Mouse (Mus musculus) small intestine, adult 2 months (tissue): ENCODE data around the gene Zfp326. TPM values are rescaled to one million over a fixed set of nuclear protein-coding genes. Genes with fewer than 3 reads are reported as not detected.

Source experiments
- H3K27ac ChIP-seq: fragments of 200-500 bp; 2 replicates; pipeline ENCODE4 v1.5.1; 2012; ENCODE audit warnings: low read depth, low read length, control low read depth, inconsistent platforms; ENCODE audit not compliant: insufficient read depth
- H3K27me3 ChIP-seq: fragments of 200-500 bp; 2 replicates; pipeline ENCODE4 v1.6.1; 2012; ENCODE audit warnings: mild to moderate bottlenecking, moderate library complexity, low read length, inconsistent platforms; ENCODE audit not compliant: control insufficient read depth, insufficient read depth
- H3K36me3 ChIP-seq: fragments of 200-500 bp; 2 replicates; pipeline ENCODE4 v1.6.1; 2012; ENCODE audit warnings: mild to moderate bottlenecking, low read length, control low read depth, inconsistent platforms; ENCODE audit not compliant: control insufficient read depth, insufficient read depth
- H3K4me1 ChIP-seq: fragments of 200-500 bp; 2 replicates; pipeline ENCODE4 v1.6.1; 2012; ENCODE audit warnings: low read length, inconsistent platforms, mixed read lengths; ENCODE audit not compliant: control insufficient read depth, insufficient read depth, insufficient read length
- H3K4me3 ChIP-seq: fragments of 200-500 bp; 2 replicates; pipeline ENCODE4 v1.5.1; 2012; ENCODE audit warnings: low read depth, mild to moderate bottlenecking, control low read depth, inconsistent platforms, low read length, moderate library complexity
- CTCF ChIP-seq: fragments of 200-500 bp; IDR thresholded peaks from 2 replicates; pipeline ENCODE4 v1.5.1; 2012; ENCODE audit warnings: low read depth, mild to moderate bottlenecking, control low read depth, inconsistent platforms, low read length, moderate library complexity, mixed read lengths; ENCODE audit not compliant: insufficient replicate concordance, insufficient read length; ENCODE audit errors: extremely low read depth
- POLR2A ChIP-seq: fragments of 200-500 bp; IDR thresholded peaks from 2 replicates; pipeline ENCODE4 v1.6.1; 2012; ENCODE audit warnings: low read depth, mild to moderate bottlenecking, control low read depth, inconsistent platforms, low read length, moderate library complexity
- WGBS: fragments of 180-500 bp; shearing (Covaris S2); methylation state at CpG from one replicate; pipeline ENCODE4 v1.1.7; 2018; 5-methylcytosine and 5-hydroxymethylcytosine counted together
- polyA plus RNA-seq: library from polyadenylated mRNA; depleted of rRNA; stranded (reverse); fragments of >200 nt; gene quantifications from 2 replicates; pipeline ENCODE4 v1.2.3, GENCODE M21; 2012

Zfp326 gene
- polyA plus RNA-seq, 1 experiment, result 6.6 TPM

DNA sequence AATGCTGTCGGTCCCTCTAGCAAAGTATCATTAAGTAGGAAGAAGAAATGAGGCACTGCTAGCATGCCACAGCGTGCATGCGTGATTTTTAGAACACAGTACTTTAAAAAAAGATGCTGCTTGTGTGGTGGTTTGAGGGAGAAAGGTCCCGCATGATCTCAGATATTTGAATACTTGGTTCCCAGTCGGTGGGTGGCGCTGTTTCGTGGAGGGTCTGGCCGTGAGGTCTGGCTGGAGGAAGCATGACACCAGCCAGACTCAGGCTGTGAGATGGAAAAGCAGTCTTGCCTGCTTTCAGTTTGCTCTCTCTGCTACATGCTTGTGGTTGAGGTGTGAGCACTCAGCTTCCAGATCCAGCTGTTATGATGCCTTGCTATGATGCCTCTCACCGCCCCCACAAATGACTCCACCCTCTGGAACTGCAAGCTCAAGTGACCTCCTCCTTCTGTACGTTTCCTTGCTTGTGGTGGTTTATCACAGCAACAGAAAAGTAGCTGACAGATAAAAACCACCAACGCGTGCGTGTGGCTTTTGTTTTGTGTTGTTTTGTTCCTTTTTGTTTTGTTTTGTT lies 36.5 kb upstream of the Zfp326 start:
- TF ChIP-seq CTCF, result no peak
- TF ChIP-seq POLR2A, result no peak
- 73% methylated on average over 13 of the region's 13 CpGs for WGBS

DNA sequence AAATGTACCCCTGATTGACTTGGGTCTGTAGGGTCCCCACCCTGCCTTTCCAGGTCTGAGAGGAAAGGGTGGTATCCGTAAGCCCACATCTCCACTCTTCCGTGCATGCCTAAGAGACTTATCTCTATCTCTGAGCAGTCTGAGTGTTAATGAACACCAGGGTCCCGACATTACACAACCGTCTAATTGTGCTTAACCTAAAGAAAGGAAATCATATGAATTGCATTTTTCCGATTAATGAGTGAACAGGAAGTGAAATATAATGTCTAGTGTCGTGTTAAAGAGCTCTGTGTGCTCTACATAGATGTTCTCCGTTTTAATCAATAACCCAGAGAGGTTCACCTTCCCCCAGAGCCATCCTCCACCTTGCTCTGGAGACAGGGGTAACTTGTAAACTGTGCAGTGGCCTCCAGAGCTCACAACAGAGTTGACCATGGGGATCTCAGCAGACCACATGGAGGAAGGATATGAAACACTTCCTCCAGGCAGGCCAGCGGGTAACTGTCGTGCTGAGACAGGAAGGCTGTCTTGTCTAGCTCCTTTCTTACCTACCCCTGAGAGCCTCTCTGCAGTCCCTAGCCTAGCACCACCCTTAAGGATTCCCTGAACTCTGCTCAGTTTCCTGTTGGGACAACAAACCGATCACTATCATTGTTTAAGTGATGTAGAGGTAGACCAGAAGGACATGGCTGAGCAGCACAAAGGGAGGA lies 32.2 kb upstream of the Zfp326 start:
- Histone ChIP-seq H3K27me3 (no peaks in the 10 kb centered on the region; the same call in 1 of the 2 replicates), H3K4me3 (no peak overlapping the region)
- WGBS, result 74% methylated on average over 10 of the region's 10 CpGs

More for the DNA sequence above, 36.5 kb upstream of the Zfp326 start:
- peaks cover 10% of the 10 kb centered on the region; the same call in 1 of the 2 replicates for H3K4me1 ChIP-seq
- H3K4me3 ChIP-seq, result no peak overlapping the region
- H3K36me3 ChIP-seq, result no peaks in the 10 kb centered on the region
- H3K27ac ChIP-seq, result no peak overlapping the region
- no peaks in the 10 kb centered on the region; the same call in 1 of the 2 replicates for H3K27me3 ChIP-seq

DNA sequence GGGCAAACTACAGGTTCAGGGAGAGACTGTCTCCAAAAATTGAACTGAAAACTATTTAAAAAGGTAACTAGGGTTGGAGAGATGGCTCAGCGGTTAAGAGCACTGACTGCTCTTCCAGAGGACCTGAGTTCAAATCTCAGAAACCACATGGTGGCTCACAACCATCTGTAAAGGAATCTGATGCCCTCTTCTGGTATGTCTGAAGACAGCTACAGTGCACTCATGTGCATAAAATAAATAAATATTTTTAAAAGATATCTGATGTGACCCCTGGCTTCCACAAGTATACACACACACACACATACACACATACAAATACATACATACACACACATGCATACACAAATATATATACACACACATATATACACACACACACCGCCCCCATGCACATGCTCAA lies 31.3 kb upstream of the Zfp326 start:
- no peaks in the 10 kb centered on the region for H3K27me3 ChIP-seq
- TF ChIP-seq CTCF, result no peak
- no peak for TF ChIP-seq POLR2A
- H3K4me1 ChIP-seq, result peaks cover 2% of the 10 kb centered on the region; the same call in 1 of the 2 replicates
- no peak overlapping the region for H3K4me3 ChIP-seq
- WGBS, result 92% methylated on average over 2 of the region's 2 CpGs
- H3K27ac ChIP-seq, result no peak overlapping the region
- no peaks in the 10 kb centered on the region for H3K36me3 ChIP-seq

More for the DNA sequence above, 32.2 kb upstream of the Zfp326 start:
- Histone ChIP-seq H3K4me1 (peaks cover 2% of the 10 kb centered on the region; the same call in 1 of the 2 replicates), H3K27ac (no peak overlapping the region), H3K36me3 (no peaks in the 10 kb centered on the region)
- TF ChIP-seq POLR2A, result no peak
- TF ChIP-seq CTCF, result no peak

DNA sequence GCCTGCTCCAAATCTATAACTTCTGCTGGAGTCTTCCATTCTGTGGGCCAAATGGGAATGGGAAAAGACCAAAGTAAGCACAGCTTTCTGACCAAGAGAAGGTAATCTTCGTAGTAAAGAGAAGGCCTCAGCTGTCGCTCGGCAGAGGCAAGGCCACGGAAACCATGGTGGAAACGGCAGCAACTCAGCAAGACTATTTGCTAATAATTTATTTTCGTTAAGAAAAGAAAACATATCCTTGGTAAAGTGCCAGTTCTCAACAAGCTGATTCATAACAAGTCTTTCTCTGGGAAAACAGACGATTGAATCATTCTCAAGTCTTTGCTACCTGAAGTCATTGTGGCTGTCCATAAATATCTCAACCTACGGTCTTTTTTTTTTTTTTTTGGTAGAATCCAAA lies 28.6 kb upstream of the Zfp326 start:
- Histone ChIP-seq H3K27me3 (no peaks in the 10 kb centered on the region), H3K4me3 (no peak overlapping the region), H3K4me1 (peaks cover 2% of the 10 kb centered on the region; the same call in 1 of the 2 replicates), H3K36me3 (no peaks in the 10 kb centered on the region), H3K27ac (no peak overlapping the region)
- TF ChIP-seq CTCF (no peak), POLR2A (no peak)
- 84% methylated on average over 8 of the region's 8 CpGs for WGBS

DNA sequence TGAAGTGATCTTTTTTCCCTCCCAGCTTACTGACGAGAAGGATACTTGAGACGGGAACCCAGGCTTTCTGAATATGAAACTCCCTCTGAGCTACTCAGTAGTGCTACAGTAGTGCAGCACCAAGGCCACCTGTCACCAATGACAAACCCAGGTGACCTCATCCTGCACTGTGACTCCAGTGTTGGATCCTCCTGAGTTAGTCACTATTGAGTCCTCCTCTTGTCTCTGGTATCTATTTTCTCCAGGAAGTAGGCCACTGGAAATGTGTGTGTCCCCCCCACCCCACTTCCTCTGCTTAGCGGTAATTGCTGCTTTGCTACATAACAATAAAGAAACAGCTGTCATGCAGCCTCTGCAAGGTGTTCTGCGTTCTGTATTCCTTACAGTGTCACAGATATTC lies 27.1 kb upstream of the Zfp326 start:
- 55% methylated on average over 4 of the region's 4 CpGs for WGBS
- Histone ChIP-seq H3K4me3 (no peak overlapping the region), H3K36me3 (no peaks in the 10 kb centered on the region), H3K27ac (no peak overlapping the region), H3K27me3 (no peaks in the 10 kb centered on the region), H3K4me1 (peaks cover 2% of the 10 kb centered on the region; the same call in 1 of the 2 replicates)
- TF ChIP-seq POLR2A (no peak), CTCF (no peak)

DNA sequence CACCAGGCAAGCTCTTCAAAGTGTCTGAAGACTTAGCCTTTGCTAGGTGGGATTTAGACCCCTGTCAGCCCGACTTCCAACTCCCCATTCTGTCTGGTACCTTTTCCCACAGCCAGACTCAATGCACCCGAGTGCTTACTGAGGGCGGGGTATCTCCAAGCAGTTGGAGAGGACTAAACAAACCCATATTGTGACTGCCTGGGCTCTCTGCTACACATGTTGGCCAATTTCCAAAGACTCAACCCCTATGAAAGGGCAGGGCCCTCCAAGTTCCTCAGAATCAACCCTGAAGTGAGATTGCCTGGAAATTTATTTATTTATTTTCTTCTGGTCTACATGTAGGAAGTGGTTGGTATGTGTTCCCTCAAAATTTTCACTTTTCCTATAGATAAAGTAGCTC lies 26.7 kb upstream of the Zfp326 start:
- Histone ChIP-seq H3K27ac (no peak overlapping the region), H3K4me1 (peaks cover 2% of the 10 kb centered on the region; the same call in 1 of the 2 replicates), H3K27me3 (no peaks in the 10 kb centered on the region), H3K4me3 (no peak overlapping the region), H3K36me3 (no peaks in the 10 kb centered on the region)
- TF ChIP-seq CTCF, result no peak
- no peak for TF ChIP-seq POLR2A
- WGBS, result 31% methylated on average over 3 of the region's 3 CpGs

DNA sequence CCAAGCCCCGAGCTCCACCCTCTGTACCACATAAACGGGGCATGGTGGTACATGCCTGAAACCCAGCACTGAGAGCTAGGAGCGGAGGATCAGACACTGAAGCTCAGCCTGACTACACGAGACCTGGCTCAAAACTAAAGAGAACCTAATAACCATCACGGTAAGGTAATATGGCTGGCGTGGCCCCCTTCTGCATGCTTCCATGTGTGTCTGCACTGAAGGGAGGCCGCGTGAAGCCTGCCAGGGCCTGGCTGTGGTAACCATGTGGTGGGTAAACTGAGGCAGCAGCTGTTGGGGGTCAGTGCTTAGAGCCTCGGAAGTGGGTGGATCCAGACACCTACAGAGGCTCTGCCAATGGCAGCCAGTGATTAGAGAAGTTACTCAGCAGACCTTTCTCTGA lies 23.1 kb upstream of the Zfp326 start:
- peaks cover 5% of the 10 kb centered on the region; the same call in 1 of the 2 replicates for H3K4me1 ChIP-seq
- no peak overlapping the region for H3K4me3 ChIP-seq
- TF ChIP-seq POLR2A (no peak), CTCF (no peak)
- no peak overlapping the region for H3K27ac ChIP-seq
- H3K36me3 ChIP-seq, result no peaks in the 10 kb centered on the region
- 91% methylated on average over 9 of the region's 9 CpGs for WGBS
- H3K27me3 ChIP-seq, result no peaks in the 10 kb centered on the region
